Mouse (Mus musculus) MEL (cell line): ENCODE measurements at regions not wholly inside any gene's neighbourhood (a gene's known extent, or its start where the extent isn't known, plus 50 kb on each side); places are given as distances from the start of the nearest gene placed in this dataset.

Experiments used
- DNase-seq: peaks from one replicate; pipeline ENCODE4 v3.0.0; 2011; ENCODE audit warnings: low read depth, low spot score
- H3K27ac ChIP-seq: 2 replicates; pipeline ENCODE4 v1.5.1; 2012; ENCODE audit warnings: low read depth, mild to moderate bottlenecking, control low read depth, low read length, moderate library complexity; ENCODE audit not compliant: control insufficient read depth
- H3K27me3 ChIP-seq, 2 experiments: fragments of 150-350 bp in 1 of 2; sonication (generic) in 1 of 2; 2 replicates each; pipeline ENCODE4 v1.6.1; 2012; ENCODE audit warnings: low read length in 2 of 2, mild to moderate bottlenecking in 2 of 2, improper control_type of control experiment in 1 of 2, moderate library complexity in 1 of 2; ENCODE audit not compliant: insufficient read depth in 2 of 2, control insufficient read depth in 1 of 2
- H3K36me3 ChIP-seq, 2 experiments: 2 replicates each; pipeline ENCODE4 v1.6.1; 2012 to 2014; ENCODE audit warnings: low read length in 2 of 2, improper control_type of control experiment in 1 of 2, inconsistent platforms in 1 of 2, mild to moderate bottlenecking in 1 of 2; ENCODE audit not compliant: insufficient read depth in 2 of 2, control insufficient read depth in 1 of 2
- H3K4me1 ChIP-seq, 2 experiments: fragments of 150-350 bp in 1 of 2; sonication (generic) in 1 of 2; 2 replicates each; pipeline ENCODE4 v1.6.1; 2012; ENCODE audit warnings: low read length in 2 of 2, improper control_type of control experiment in 1 of 2, mild to moderate bottlenecking in 1 of 2; ENCODE audit not compliant: insufficient read depth in 2 of 2, control insufficient read depth in 1 of 2
- H3K4me3 ChIP-seq, 2 experiments: fragments of 150-350 bp in 1 of 2; sonication (generic) in 1 of 2; 2 replicates each; pipeline ENCODE4 v1.5.1; 2012; ENCODE audit warnings: low read depth in 2 of 2, low read length in 2 of 2, mild to moderate bottlenecking in 2 of 2, moderate library complexity in 2 of 2, control low read depth in 1 of 2, improper control_type of control experiment in 1 of 2; ENCODE audit not compliant: control insufficient read depth in 1 of 2, insufficient read depth in 1 of 2
- H3K79me2 ChIP-seq: 2 replicates; pipeline ENCODE4 v1.6.1; 2012; ENCODE audit warnings: mild to moderate bottlenecking, low read length, moderate library complexity; ENCODE audit not compliant: control insufficient read depth, poor library complexity, insufficient read depth
- H3K9ac ChIP-seq: 2 replicates; pipeline ENCODE4 v1.6.1; 2012; ENCODE audit warnings: low read depth, mild to moderate bottlenecking, control low read depth, low read length, moderate library complexity; ENCODE audit not compliant: control insufficient read depth, poor library complexity, severe bottlenecking
- H3K9me3 ChIP-seq: fragments of 150-350 bp; sonication (generic); replicated peaks from 2 replicates; pipeline ENCODE4 v1.6.1; 2012; ENCODE audit warnings: mild to moderate bottlenecking, low read length, improper control_type of control experiment, moderate library complexity; ENCODE audit not compliant: insufficient read depth
- CHD2 ChIP-seq: IDR thresholded peaks from 2 replicates; pipeline ENCODE4 v1.6.1; 2011; ENCODE audit warnings: low read length, improper control_type of control experiment
- EP300 ChIP-seq, 2 experiments: IDR thresholded peaks; 2 replicates each; pipeline ENCODE4 v1.6.1; 2011; ENCODE audit warnings: improper control_type of control experiment in 2 of 2, low read length in 2 of 2, low read depth in 1 of 2, mild to moderate bottlenecking in 1 of 2
- GATA1 ChIP-seq: IDR thresholded peaks from 2 replicates; pipeline ENCODE4 v1.6.1; 2011; ENCODE audit warnings: low read depth, low read length, improper control_type of control experiment
- HCFC1 ChIP-seq: IDR thresholded peaks from 2 replicates; pipeline ENCODE4 v1.6.1; 2012; ENCODE audit warnings: low read depth, mild to moderate bottlenecking, inconsistent platforms, low read length, improper control_type of control experiment, moderate library complexity
- JUND ChIP-seq: IDR thresholded peaks from 2 replicates; pipeline ENCODE4 v1.6.1; 2011; ENCODE audit warnings: low read depth, mild to moderate bottlenecking, improper control_type of control experiment, low read length
- MYC ChIP-seq: IDR thresholded peaks from 2 replicates; pipeline ENCODE4 v1.6.1; 2011; ENCODE audit warnings: low read depth, mild to moderate bottlenecking, low read length, improper control_type of control experiment, moderate library complexity
- NELFE ChIP-seq: IDR thresholded peaks from 2 replicates; pipeline ENCODE4 v1.6.1; 2011; ENCODE audit warnings: low read depth, low read length, improper control_type of control experiment
- RCOR1 ChIP-seq: IDR thresholded peaks from 2 replicates; pipeline ENCODE4 v1.6.1; 2012; ENCODE audit warnings: low read depth, mild to moderate bottlenecking, inconsistent platforms, low read length, improper control_type of control experiment
- SIN3A ChIP-seq: IDR thresholded peaks from 2 replicates; pipeline ENCODE4 v1.6.1; 2012; ENCODE audit warnings: low read length, improper control_type of control experiment, inconsistent platforms
- TCF12 ChIP-seq: IDR thresholded peaks from 2 replicates; pipeline ENCODE4 v1.6.1; 2014; ENCODE audit warnings: low read depth, mild to moderate bottlenecking, inconsistent platforms, low read length, improper control_type of control experiment, moderate library complexity
- USF1 ChIP-seq: IDR thresholded peaks from 2 replicates; pipeline ENCODE4 v1.6.1; 2014; ENCODE audit warnings: low read depth, mild to moderate bottlenecking, inconsistent platforms, low read length, improper control_type of control experiment, moderate library complexity
- USF2 ChIP-seq, 2 experiments: IDR thresholded peaks; 2 replicates each; pipeline ENCODE4 v1.6.1; 2011 to 2012; ENCODE audit warnings: improper control_type of control experiment in 2 of 2, low read length in 2 of 2, borderline replicate concordance in 1 of 2, inconsistent platforms in 1 of 2, low read depth in 1 of 2, mild to moderate bottlenecking in 1 of 2; ENCODE audit not compliant: insufficient read depth in 1 of 2

DNA sequence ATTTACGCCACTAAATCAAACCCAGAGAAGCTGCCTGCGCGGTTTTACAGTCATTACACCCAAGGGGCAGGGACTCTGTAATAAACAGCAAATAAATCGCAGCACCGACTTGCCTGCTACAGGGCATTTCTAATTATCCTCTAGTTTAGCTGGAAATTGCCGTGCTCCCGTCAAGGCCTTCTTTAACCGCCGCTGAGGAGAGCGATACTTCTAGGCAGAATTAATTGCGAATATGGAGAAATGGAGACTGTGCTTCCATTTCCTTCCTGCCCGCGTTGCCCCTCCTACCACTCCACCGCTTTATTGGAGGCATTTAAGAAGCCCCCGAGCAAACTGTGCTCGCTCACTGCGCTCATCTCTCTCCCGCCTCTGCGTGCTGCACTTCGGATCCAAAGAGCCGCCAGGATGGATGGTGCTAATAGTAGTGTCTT, 96.6 kb downstream of the Gm9376 start:
- no peak for DNase-seq
- H3K27ac ChIP-seq, result no peak overlapping the region
- TF ChIP-seq SIN3A (no peak), TCF12 (no peak), HCFC1 (no peak), USF2 (IDR thresholded peaks at IDR 0.05; ENCODE audit: borderline replicate concordance in 1 of 2, insufficient read depth in 1 of 2, low read depth in 1 of 2, low read length in 2 of 2) (no peak), RCOR1 (no peak), MYC (no peak), GATA1 (no peak), CHD2 (no peak)

DNA sequence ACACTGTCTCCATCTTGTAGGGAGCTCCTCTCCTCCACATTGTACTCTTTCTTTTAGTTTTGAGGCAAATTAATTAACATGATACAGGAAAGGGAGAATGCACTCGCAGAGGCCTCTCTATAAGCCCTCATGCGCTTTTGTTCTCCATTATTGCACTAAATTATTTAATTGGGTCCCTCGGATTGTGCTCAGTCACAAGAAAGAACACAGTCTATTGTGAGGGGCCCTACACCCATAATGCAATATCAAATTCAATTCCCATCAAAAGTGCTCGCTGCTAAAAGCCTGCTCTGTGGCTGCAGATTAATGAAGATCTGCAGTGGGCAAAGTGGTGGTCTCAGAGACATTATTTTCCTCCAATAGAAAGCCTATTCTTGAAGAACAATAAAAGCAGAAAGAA, 99.8 kb downstream of the Gm9376 start:
- H3K79me2 ChIP-seq, result no peaks in the 10 kb centered on the region
- H3K36me3 ChIP-seq, result no peaks in the 10 kb centered on the region
- H3K9ac ChIP-seq, result no peak overlapping the region
- H3K4me3 ChIP-seq, result no peak overlapping the region
- no peaks in the 10 kb centered on the region; a peak in 1 of 4 replicates for H3K27me3 ChIP-seq
- no peak for TF ChIP-seq EP300 (IDR thresholded peaks at IDR 0.05; ENCODE audit: low read depth in 1 of 2, low read length in 2 of 2)
- no peak for DNase-seq
- H3K27ac ChIP-seq, result no peak overlapping the region
- no peaks in the 10 kb centered on the region for H3K9me3 ChIP-seq
- H3K4me1 ChIP-seq, result no peaks in the 10 kb centered on the region

More for the DNA sequence above, 96.6 kb downstream of the Gm9376 start:
- Histone ChIP-seq H3K27me3 (no peaks in the 10 kb centered on the region), H3K9me3 (no peaks in the 10 kb centered on the region), H3K9ac (no peak overlapping the region), H3K36me3 (no peaks in the 10 kb centered on the region), H3K4me3 (no peak overlapping the region), H3K4me1 (no peaks in the 10 kb centered on the region), H3K79me2 (no peaks in the 10 kb centered on the region)

DNA sequence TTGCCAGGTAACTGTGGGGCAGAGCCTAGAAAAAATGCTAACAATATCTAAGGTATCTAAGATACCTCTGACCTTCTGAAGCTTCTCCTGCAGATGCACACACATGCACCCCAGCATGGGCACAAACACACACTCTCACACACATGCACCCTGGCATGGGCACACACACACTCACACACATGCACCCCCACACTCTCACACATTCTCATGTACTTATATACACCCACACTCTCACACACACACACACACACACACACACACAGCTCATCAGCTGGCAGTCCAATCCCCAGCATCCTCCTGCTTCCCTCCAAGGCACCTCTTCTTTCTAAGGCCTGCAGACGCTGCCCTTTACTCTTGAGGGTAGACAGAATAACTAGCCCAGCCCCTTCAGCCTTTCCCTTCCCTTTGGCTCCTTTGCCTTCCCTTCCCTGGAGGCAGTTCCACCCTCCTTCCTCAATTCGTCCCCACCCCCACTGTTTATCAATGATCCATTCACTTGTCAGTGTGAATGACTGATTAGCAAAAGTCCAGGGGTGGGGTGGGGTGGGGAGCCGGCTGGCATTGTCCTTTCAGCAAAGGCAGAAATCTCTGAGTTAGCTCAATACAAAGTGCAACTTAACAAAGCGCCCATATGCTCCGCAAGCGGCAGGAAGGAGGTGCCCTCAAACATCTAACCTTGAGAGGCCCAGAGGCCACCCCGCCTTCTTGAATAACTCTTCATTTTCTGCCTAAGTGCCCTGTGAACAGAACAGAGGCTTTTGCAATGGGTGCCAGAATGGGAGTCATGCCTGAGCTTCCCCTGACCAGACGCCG, 102.1 kb downstream of the Gm9376 start:
- Histone ChIP-seq H3K27ac (no peak overlapping the region), H3K9me3 (no peaks in the 10 kb centered on the region), H3K27me3 (no peaks in the 10 kb centered on the region; a peak in 1 of 4 replicates), H3K4me1 (no peaks in the 10 kb centered on the region), H3K79me2 (no peaks in the 10 kb centered on the region), H3K4me3 (no peak overlapping the region), H3K36me3 (no peaks in the 10 kb centered on the region), H3K9ac (no peak overlapping the region)
- DNase-seq, result no peak
- no peak for TF ChIP-seq CHD2
- TF ChIP-seq USF1, result no peak
- no peak for TF ChIP-seq NELFE
- no peak for TF ChIP-seq JUND
